Mouse (Mus musculus) heart, postnatal 10 days (tissue): ENCODE results near the gene Pced1b. TPM values are rescaled to one million over a fixed set of nuclear protein-coding genes. Genes with fewer than 3 reads are reported as not detected.

Experiments
- DNase-seq, 2 experiments: peaks; one replicate each; pipeline ENCODE4 v3.0.0; 2021
- intact Hi-C: fragments of 180-260 bp; cut with DNase I; formaldehyde crosslinking; loops from one replicate; pipeline ENCODE4 v1.15.1; 2025
- total RNA-seq, 2 experiments: library from RNA; stranded (reverse); gene quantifications; 2 replicates each; pipeline ENCODE4 v1.2.3; 2021

Gene Pced1b
- total RNA-seq, 2 experiments from 2014 or later: 6.2 to 7.6 TPM

GRCm38 (mm10) chr15:97422212-97422944 is 175.5 kb downstream of the Pced1b start:
- intact Hi-C loops: no loop called here
- DNase-seq: no peak

- intact Hi-C loops: no loop called here
- DNase-seq: peak; percentile 11 to 37
Observed at GRCm38 (mm10) chr15:97424375-97424774, 177.5 kb downstream of the Pced1b start.

- no peak for DNase-seq
- intact Hi-C loops: no loop called here
Observed at GRCm38 (mm10) chr15:97424961-97425360, 178.1 kb downstream of the Pced1b start.

- no peak for DNase-seq
- intact Hi-C loops: no loop called here
Observed at GRCm38 (mm10) chr15:97429201-97429900, 182.4 kb downstream of the Pced1b start.

- intact Hi-C loops: no loop called here
- no peak for DNase-seq
Observed at GRCm38 (mm10) chr15:97431533-97431932, 184.6 kb downstream of the Pced1b start.

GRCm38 (mm10) chr15:97432221-97432620 is 185.3 kb downstream of the Pced1b start:
- intact Hi-C loops: no loop called here
- DNase-seq: no peak

Other genes with a start within 250 kb of the Pced1b start
- gene Slc38a4, start 191.2 kb upstream of the Pced1b start, total RNA-seq: 10 to 100 TPM; 61.5 to 61.8 TPM
- 1 to 10 TPM; 6.6 to 7.8 TPM for gene Amigo2, start 180 bp downstream of the Pced1b start, total RNA-seq